ENCODE assay signal across 12 mouse cellular contexts in genomic region chr7:45621443-45621842, GRCm38 (mm10). TPM values are rescaled to one million over a fixed set of nuclear protein-coding genes. Genes with fewer than 3 reads are reported as not detected.
DNase-seq lines count a peak whose midpoint lies in the region; ATAC-seq and TF ChIP-seq lines count a peak whose summit lies in the region.
"Had no signal": no experiment of that assay in that cellular context is flagged by ENCODE, and none has a peak within 500 bp of the region (broad histone marks: within the 10 kb centered on the region; RNA-seq: fewer than 3 reads in every experiment).

Gene Izumo1 (plus strand): TSS chr7:45621811.

- H3K4me1 ChIP-seq in lung, embryonic 16.5 days (replicated peaks; ENCODE audit: control insufficient read depth, insufficient read depth, low read length): no peaks in the 10 kb centered on the region; the same call in 1 of the 2 replicates
- peaks cover 0 to 4% of the 10 kb centered on the region in 2 experiments; a peak in 1 of 4 replicates for H3K4me1 ChIP-seq in heart, embryonic 14.5 days (ENCODE audit: control insufficient read depth in 2 of 2, insufficient read depth in 2 of 2, low read length in 2 of 2)
- no peaks in the 10 kb centered on the region; the same call in none of the 2 replicates for H3K4me1 ChIP-seq in testis, adult 2 months (ENCODE audit: control insufficient read depth, insufficient read depth, low read length)
- H3K4me1 ChIP-seq in cerebellum, adult 2 months (ENCODE audit: control insufficient read depth, insufficient read depth, low read length): no peaks in the 10 kb centered on the region

- no peak within 1 kb of the TSS for H3K27ac ChIP-seq in lung, embryonic 16.5 days (ENCODE audit: low read length)
- H3K27ac ChIP-seq in heart, embryonic 14.5 days (replicated peaks in 1 of 2; ENCODE audit: control insufficient read depth in 1 of 2, insufficient read depth in 1 of 2, low read depth in 2 of 2, low read length in 2 of 2): no peak within 1 kb of the TSS
- H3K27ac ChIP-seq in testis, adult 2 months (ENCODE audit: control insufficient read depth, insufficient read depth, low read depth, low read length): no peak within 1 kb of the TSS
- no peak within 1 kb of the TSS for H3K27ac ChIP-seq in cerebellum, adult 2 months (ENCODE audit: insufficient read depth, low read length)

- H3K27me3 ChIP-seq in lung, embryonic 16.5 days (ENCODE audit: control insufficient read depth, insufficient read depth, low read depth, low read length): peaks cover 12% of the 10 kb centered on the region; the same call in 1 of the 2 replicates
- peaks cover 35% of the 10 kb centered on the region for H3K27me3 ChIP-seq in heart, embryonic 14.5 days (ENCODE audit: control insufficient read depth, insufficient read depth, low read length)
- H3K27me3 ChIP-seq in testis, adult 2 months (ENCODE audit: control insufficient read depth, insufficient read depth, low read length): no peaks in the 10 kb centered on the region
- H3K27me3 ChIP-seq in cerebellum, adult 2 months (ENCODE audit: control insufficient read depth, insufficient read depth, low read length): no peaks in the 10 kb centered on the region

- no peak within 1 kb of the TSS for H3K4me2 ChIP-seq in lung, embryonic 16.5 days (ENCODE audit: low read depth, low read length)
- peak within 1 kb of the TSS; percentile 18; the same call in 1 of the 2 replicates for H3K4me2 ChIP-seq in heart, embryonic 14.5 days (ENCODE audit: low read length)

- peak; percentile 63; the same call in 1 of the 2 replicates for TF ChIP-seq POLR2A in testis, adult 2 months (IDR thresholded peaks at IDR 0.05; ENCODE audit: control insufficient read depth, low read depth, low read length)
- TF ChIP-seq POLR2A in cerebellum, adult 2 months (IDR thresholded peaks at IDR 0.05; ENCODE audit: borderline replicate concordance, insufficient read depth, low read length): no peak

- 32% methylated on average over 9 of the region's 9 CpGs for WGBS in lung, embryonic 16.5 days
- WGBS in heart, embryonic 14.5 days: 26% methylated on average over 9 of the region's 9 CpGs
- 39% methylated on average over 9 of the region's 9 CpGs for WGBS in cerebellum, adult 2 months

- no peak for TF ChIP-seq CTCF in testis, adult 2 months (IDR thresholded peaks at IDR 0.05; ENCODE audit: control insufficient read depth, insufficient read depth, insufficient replicate concordance, low read depth, low read length)
- TF ChIP-seq CTCF in cerebellum, adult 2 months (IDR thresholded peaks at IDR 0.05; ENCODE audit: borderline replicate concordance, insufficient read depth, low read depth, low read length): no peak

- H3K9ac ChIP-seq in lung, embryonic 16.5 days (ENCODE audit: low read length): no peak within 1 kb of the TSS
- H3K9ac ChIP-seq in heart, embryonic 14.5 days (ENCODE audit: low read length): no peak within 1 kb of the TSS

- H3K4me3 ChIP-seq in lung, embryonic 16.5 days (ENCODE audit: low read length): peak within 1 kb of the TSS; percentile 4; the same call in 1 of the 2 replicates
- 0 out of 4 replicates have a peak within 1 kb of the TSS, but pooled peaks have one; percentile 1 to 8 for H3K4me3 ChIP-seq in heart, embryonic 14.5 days (ENCODE audit: control insufficient read depth in 1 of 2, insufficient read depth in 1 of 2, low read depth in 1 of 2, low read length in 2 of 2)
- H3K4me3 ChIP-seq in testis, adult 2 months (ENCODE audit: control insufficient read depth, low read depth, low read length): peak within 1 kb of the TSS; percentile 74
- H3K4me3 ChIP-seq in cerebellum, adult 2 months (replicated peaks; ENCODE audit: insufficient read depth, low read depth, low read length): no peak within 1 kb of the TSS

- DNase-seq in CD4-positive, CD25-positive, alpha-beta regulatory T cell, adult 2 months (ENCODE audit: low read depth, low spot score): peak; percentile 51
- no peak for DNase-seq in lung, postnatal 25 days (ENCODE audit: low spot score)
- DNase-seq in MN1 (ENCODE audit: low spot score): no peak
- no peak for DNase-seq in cerebellum, adult 2 months
- DNase-seq: cerebellum, adult 9-10 months; thymus, adult 18-20 months had no signal

- no peaks in the 10 kb centered on the region for H3K9me3 ChIP-seq in lung, embryonic 16.5 days (ENCODE audit: control insufficient read depth, low read length)
- H3K9me3 ChIP-seq in heart, embryonic 14.5 days (ENCODE audit: control insufficient read depth, low read length): no peaks in the 10 kb centered on the region

- ATAC-seq in CD4-positive, CD25-positive, alpha-beta regulatory T cell, adult 4 months: no peak
- no peak for ATAC-seq in lung, embryonic 16.5 days (ENCODE audit: low read depth)
- ATAC-seq in heart, embryonic 14.5 days (ENCODE audit: insufficient number of reproducible peaks, insufficient read depth, low FRiP score, low read depth): no peak

- no peaks in the 10 kb centered on the region for H3K36me3 ChIP-seq in lung, embryonic 16.5 days (ENCODE audit: control insufficient read depth, insufficient read depth, low read length)
- H3K36me3 ChIP-seq in heart, embryonic 14.5 days (ENCODE audit: control insufficient read depth, insufficient read depth, low read length): no peaks in the 10 kb centered on the region
- no peaks in the 10 kb centered on the region for H3K36me3 ChIP-seq in testis, adult 2 months (ENCODE audit: control insufficient read depth, insufficient read depth, low read length)

RNA-seq across cellular contexts. Expression of gene Izumo1, which starts in this region (rescaled TPM):
- polyA plus RNA-seq in CD4-positive, CD25-positive, alpha-beta regulatory T cell, adult 4 months (2017; shearing (Covaris generic)): not detected
- polyA plus RNA-seq in lung, embryonic 16.5 days (2015; fragmentation: Nextera tagmentation; extraction: Ambion mirVana): 0.16 and 0.21 TPM in 2 replicates
- 0.23 and 0.41 TPM in 2 replicates for polyA plus RNA-seq in heart, embryonic 14.5 days (2014; fragmentation: Nextera tagmentation; extraction: Ambion mirVana)
- polyA plus RNA-seq in testis, adult 2 months (2012; rRNA removed): 77.5 and 95.6 TPM in 2 replicates
- polyA plus RNA-seq in cerebellum, adult 2 months (2012; rRNA removed): 0.08 and 0.18 TPM in 2 replicates
- polyA plus RNA-seq: limb, embryonic 11.5 days; neural tube, embryonic 14.5 days had no signal

Comparison
In these comparisons a context has a peak if more than half of its experiments do, and no peak if none do; other contexts are left out.
1. RNA of gene Izumo1 (polyA plus RNA-seq): 77.5 to 95.6 TPM in testis, adult 2 months; 0.23 to 0.41 TPM in heart, embryonic 14.5 days, 0.08 to 0.18 TPM in cerebellum, adult 2 months, 0.16 to 0.21 TPM in lung, embryonic 16.5 days and not detected in CD4-positive, CD25-positive, alpha-beta regulatory T cell, adult 4 months; every median in the first group is over 10 times any median in the second.